Mouse (Mus musculus) gastrocnemius, adult 2 months (tissue): ENCODE data around the gene Papln. TPM values are rescaled to one million over a fixed set of nuclear protein-coding genes. Genes with fewer than 3 reads are reported as not detected.
A peak's percentile ranks its signal among the peaks of the same experiment; 100 is the strongest.

ENCODE experiments used
- DNase-seq: peaks from one replicate; pipeline ENCODE4 v3.0.0; 2022
- H3K27ac ChIP-seq: fragments of 200-600 bp; 2 replicates; pipeline ENCODE4 v1.8.1; 2022; ENCODE audit warnings: mild to moderate bottlenecking
- H3K4me3 ChIP-seq: fragments of 200-600 bp; 2 replicates; pipeline ENCODE4 v1.8.1; 2022; ENCODE audit warnings: mild to moderate bottlenecking, moderate library complexity
- CTCF ChIP-seq: fragments of 200-600 bp; IDR thresholded peaks from 2 replicates; pipeline ENCODE4 v1.8.1; 2022; ENCODE audit warnings: antibody characterized with exemption, mild to moderate bottlenecking, moderate library complexity
- intact Hi-C: fragments of 180-260 bp; cut with DNase I; formaldehyde crosslinking; loops from one replicate; pipeline ENCODE4 v1.15.1; 2025
- total RNA-seq, 2 experiments: library from RNA; stranded (reverse); gene quantifications; 2 replicates each; pipeline ENCODE4 v1.2.3; 2021

The Papln gene
- total RNA-seq, 2 experiments from 2014 or later: 0.56 to 1.6 TPM

- no peak for DNase-seq
Measured at GRCm38 (mm10) chr12:83775621-83776020, 12.2 kb downstream of the Papln start.

DNA sequence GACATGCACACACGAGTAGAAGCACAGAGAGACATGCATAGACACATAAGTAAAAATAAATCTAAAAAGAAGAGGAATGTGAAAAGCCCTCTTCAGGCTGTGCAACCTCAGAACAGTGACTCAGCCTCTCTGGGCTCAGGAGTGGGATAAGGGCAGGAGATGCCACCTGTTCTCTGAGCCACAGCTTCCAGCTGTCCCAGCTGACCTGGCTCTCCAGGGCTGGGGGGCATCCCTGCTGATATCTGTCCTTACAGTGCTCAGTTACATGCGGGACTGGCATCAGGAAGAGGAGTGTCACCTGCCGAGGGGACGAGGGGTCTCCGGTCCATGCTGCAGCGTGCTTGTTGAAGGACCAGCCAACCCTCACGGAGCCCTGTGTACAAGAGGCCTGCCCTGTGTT lies 13.3 kb downstream of the Papln start:
- intact Hi-C loops: no loop called here
- Histone ChIP-seq H3K27ac (no peak overlapping the region), H3K4me3 (no peak overlapping the region)
- DNase-seq: no peak
- no peak for TF ChIP-seq CTCF

More at GRCm38 (mm10) chr12:83775621-83776020, 12.2 kb downstream of the Papln start:
- no peak for TF ChIP-seq CTCF
- intact Hi-C loops: no loop called here
- Histone ChIP-seq H3K4me3 (no peak overlapping the region), H3K27ac (no peak overlapping the region)

DNA sequence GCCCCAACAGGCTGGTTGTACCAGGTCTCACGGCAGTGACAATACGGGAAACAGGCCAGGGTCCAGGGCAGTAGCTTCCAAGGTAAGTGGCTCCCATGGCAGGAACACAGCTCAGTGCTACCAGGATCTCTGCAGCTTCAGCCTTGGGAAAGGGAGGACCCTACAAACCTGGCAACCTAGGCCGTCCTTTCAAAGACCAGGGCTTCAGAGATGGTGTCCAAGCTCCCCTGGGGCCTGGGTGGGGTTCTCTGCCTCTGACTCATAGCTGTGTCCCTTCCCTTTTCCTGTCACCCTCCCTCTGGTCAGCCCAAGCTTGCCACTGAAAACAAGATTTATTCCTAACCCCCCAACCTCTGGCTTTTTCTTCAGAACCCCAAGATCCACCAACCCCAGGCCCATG lies 16.7 kb downstream of the Papln start:
- Histone ChIP-seq H3K27ac (no peak overlapping the region), H3K4me3 (no peak overlapping the region)
- no peak for TF ChIP-seq CTCF
- intact Hi-C loops: no loop called here
- peak; percentile 57 for DNase-seq

DNA sequence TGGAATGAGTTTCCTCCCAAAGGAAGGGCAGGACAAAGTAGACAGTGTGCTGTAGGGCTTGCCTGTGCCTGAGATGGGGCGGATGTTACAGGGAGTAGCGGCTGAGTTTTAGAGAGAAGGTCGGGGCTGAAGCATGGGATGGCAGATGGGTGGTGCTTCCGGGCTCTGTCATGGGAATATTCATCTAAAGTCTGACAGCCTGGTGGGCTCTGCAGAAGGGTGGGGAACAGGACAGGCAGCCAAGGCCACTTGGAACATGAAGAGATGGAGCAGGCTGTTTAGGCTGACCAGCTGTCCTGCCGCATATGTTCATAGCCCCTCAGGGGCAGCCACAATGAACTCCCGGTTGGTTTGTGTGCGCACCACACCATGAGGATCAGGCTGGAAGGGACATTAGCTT lies 17.8 kb downstream of the Papln start:
- intact Hi-C loops: no loop called here
- TF ChIP-seq CTCF: no peak
- H3K4me3 ChIP-seq: no peak overlapping the region
- DNase-seq: no peak
- H3K27ac ChIP-seq: no peak overlapping the region

GRCm38 (mm10) chr12:83781640-83782278 lies 18.3 kb downstream of the Papln start:
- Histone ChIP-seq H3K27ac (no peak overlapping the region), H3K4me3 (no peak overlapping the region)
- no peak for DNase-seq
- no peak for TF ChIP-seq CTCF
- intact Hi-C loops: no loop called here

DNA sequence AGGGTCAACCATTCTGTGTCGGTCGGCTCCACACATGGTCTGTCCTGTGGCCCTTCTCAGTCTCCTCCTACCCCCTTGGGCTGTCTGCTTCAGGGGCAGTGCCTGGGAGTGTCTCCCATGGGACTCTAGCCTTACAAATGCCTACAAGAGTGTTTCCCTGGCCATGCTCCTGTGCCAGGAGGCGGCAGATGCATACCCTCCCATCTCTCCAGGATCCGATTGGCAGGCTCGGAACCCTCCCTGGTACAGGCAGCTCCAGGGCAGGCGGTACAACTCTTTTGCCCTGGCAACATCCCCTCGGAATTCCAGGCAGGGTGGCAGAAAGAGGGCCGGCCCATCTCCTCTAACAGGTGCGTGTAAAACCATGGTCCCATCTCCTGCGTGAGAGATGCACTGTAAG lies 19.2 kb downstream of the Papln start:
- intact Hi-C loops: no loop called here
- DNase-seq: no peak
- no peak for TF ChIP-seq CTCF
- Histone ChIP-seq H3K27ac (no peak overlapping the region), H3K4me3 (no peak overlapping the region)

DNA sequence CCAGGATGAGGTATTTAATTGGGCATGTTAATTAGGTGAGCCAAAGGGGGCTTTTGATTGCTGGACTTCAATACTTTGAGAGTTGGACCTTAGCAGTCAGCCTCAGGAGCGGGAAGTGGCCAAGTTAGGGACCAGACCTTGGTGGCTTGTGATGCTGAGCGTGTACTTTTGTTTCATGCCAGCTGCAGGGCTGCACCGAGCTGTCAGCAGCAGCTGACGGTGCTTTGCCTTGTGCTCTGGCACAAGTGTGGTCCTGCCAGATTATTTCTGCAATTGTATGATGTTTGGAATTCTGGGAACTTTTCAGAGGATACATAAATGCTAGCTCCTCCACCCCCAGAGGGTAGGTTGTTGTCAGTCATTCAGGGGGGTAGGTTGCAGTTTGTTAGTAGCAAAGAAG lies 21.9 kb downstream of the Papln start:
- intact Hi-C loops: no loop called here
- TF ChIP-seq CTCF: no peak
- Histone ChIP-seq H3K4me3 (no peak overlapping the region), H3K27ac (no peak overlapping the region)
- no peak for DNase-seq

GRCm38 (mm10) chr12:83789051-83789780 lies 25.8 kb downstream of the Papln start:
- H3K27ac ChIP-seq: 0 out of 2 replicates have a peak overlapping the region, but pooled peaks have one; percentile 29
- no peak for TF ChIP-seq CTCF
- intact Hi-C loops: no loop called here

GRCm38 (mm10) chr12:83789781-83790140 lies 26.3 kb downstream of the Papln start:
- Histone ChIP-seq H3K27ac (no peak overlapping the region), H3K4me3 (no peak overlapping the region)
- intact Hi-C loops: no loop called here
- TF ChIP-seq CTCF: no peak
- DNase-seq: peak; percentile 68

More at GRCm38 (mm10) chr12:83789051-83789780, 25.8 kb downstream of the Papln start:
- H3K4me3 ChIP-seq: no peak overlapping the region
- no peak for DNase-seq

GRCm38 (mm10) chr12:83790749-83791148 lies 27.3 kb downstream of the Papln start:
- intact Hi-C loops: no loop called here
- no peak overlapping the region for H3K4me3 ChIP-seq
- no peak overlapping the region for H3K27ac ChIP-seq
- no peak for TF ChIP-seq CTCF
- DNase-seq: no peak

- peak; percentile 61 for DNase-seq
- no peak overlapping the region for H3K4me3 ChIP-seq
- intact Hi-C loops: no loop called here
- no peak for TF ChIP-seq CTCF
- H3K27ac ChIP-seq: no peak overlapping the region
Measured at GRCm38 (mm10) chr12:83791737-83792136, 28.3 kb downstream of the Papln start.

DNA sequence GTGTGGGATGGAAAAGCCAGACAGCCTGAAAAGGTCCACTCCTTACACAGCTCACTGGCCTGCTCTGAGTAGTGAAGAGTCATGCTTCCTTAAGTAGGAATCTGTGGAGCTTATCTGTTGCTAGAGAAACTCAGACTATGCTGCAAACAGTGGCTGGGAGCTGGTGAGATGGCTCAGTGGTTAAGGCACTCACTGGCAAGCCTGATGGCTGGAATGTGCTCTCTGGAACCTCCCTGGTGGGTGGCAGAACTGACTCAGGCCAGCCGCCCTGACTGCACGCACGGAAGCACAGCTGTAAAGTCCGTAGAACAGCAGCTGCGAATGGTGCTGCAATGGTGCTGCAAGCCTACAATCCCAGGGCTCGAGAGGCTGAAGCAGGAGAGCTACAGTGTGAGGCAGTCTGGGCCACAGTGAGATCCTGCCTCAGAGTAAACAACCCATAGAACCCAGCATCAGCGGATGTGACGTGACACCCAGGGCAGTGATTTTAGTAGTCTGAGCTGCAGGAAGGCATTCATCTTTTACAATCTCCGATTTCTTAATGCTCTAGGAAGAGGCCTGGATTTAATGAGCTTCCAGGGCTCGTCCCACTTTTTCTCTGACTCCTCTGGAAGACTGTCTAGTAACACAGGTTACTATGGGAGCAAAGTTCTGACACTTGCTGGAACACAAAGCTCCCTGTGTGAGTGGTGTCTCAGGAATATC lies 29.4 kb downstream of the Papln start:
- no peak overlapping the region for H3K4me3 ChIP-seq
- intact Hi-C loops: no loop called here
- TF ChIP-seq CTCF: no peak
- H3K27ac ChIP-seq: no peak overlapping the region
- no peak for DNase-seq

- no peak overlapping the region for H3K4me3 ChIP-seq
- no peak overlapping the region; the same call in 1 of the 2 replicates for H3K27ac ChIP-seq
- no peak for TF ChIP-seq CTCF
- DNase-seq: peak; percentile 59
- intact Hi-C loops: no loop called here
Measured at GRCm38 (mm10) chr12:83795051-83795450, 31.6 kb downstream of the Papln start.
